Mouse (Mus musculus) c-Kit-negative CD71-positive TER-119-positive erythroid progenitor cells, embryonic 14.5 days (primary cell): ENCODE measurements around the gene Tc2n.
"Not testable (repeated sequence)": the region's sequence is repeated elsewhere in the genome, so short reads cannot be mapped to it uniquely, and the experiment has no call there.

Experiments
- DNase-seq: peaks from one replicate; pipeline ENCODE4 v3.0.0-alpha.2; 2013; ENCODE audit warnings: low read depth, low spot score

Gene Tc2n

DNA sequence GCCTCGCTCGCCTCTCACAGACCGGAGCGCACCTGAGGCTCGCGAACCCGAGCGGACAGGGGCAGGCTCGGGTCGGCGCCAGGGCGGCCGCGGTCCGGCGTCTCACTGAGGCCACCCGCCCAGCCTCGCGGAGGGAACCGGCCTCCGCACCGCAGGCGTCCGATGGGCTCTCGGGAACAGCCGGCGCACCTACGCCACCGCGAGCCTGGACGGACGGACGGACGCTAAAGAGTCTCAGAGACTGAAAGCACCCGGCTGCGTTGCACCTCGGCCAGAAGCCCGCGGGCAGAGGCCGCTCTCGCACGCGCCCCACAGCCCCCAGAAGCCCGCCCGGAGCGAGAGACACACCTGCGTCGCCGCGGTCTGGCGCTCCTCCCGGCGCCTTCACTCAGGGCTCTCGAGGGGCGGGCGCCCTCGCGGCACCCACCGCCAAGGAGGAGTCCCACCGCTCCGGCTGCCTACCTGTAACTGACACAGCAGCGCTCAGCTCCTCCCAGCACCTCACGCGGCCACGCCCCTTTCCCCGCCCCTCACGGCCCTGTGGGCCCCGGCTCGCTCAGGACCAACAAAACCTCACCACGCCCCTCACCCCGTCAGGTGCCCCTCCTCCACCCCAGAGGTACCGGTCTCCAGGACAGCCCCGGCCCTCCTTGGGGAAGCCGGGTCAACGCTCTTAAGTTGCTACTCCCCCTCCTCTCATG is at the start of gene Tc2n:
Gene Tc2n, minus strand, starts transcription at position 470 of the 701 bp plus-strand sequence.
- peak; percentile 8 for DNase-seq

DNA sequence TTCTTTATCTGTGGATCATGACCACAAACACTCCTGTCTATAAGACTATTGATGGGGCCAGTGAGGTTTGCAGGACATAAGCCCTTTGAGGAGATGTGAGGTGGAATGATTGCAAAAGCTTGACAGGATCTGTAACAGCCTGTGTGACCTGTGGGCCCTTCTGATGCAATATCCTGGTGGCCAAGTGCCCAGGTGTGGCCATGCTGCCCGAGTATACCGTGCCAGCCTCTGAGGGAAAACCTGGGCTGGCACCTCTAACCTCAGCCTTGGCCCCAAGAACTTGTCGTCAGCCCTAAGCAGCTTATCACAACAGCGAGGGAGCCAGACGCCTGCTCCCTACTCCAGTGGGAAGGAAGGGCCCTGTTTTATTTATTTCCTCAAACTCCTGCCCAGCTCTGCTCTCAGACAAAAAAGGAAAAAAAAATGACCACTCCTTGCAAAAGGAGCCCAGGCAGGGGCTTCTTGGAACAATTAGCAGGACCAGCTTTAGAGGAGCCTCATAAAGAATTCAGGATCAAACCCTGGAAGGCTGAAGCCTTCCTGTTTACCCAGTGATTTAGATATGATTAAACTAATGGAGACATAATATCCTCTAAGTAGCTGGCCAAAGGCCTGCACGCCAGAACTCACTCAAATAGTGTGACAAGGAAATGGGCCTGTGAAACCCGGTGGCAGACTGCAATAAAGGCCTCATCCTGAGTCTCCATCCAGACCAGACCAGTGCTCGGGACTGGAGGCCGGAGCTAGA is 49.2 kb upstream of the Tc2n start:
- no peak for DNase-seq

DNA sequence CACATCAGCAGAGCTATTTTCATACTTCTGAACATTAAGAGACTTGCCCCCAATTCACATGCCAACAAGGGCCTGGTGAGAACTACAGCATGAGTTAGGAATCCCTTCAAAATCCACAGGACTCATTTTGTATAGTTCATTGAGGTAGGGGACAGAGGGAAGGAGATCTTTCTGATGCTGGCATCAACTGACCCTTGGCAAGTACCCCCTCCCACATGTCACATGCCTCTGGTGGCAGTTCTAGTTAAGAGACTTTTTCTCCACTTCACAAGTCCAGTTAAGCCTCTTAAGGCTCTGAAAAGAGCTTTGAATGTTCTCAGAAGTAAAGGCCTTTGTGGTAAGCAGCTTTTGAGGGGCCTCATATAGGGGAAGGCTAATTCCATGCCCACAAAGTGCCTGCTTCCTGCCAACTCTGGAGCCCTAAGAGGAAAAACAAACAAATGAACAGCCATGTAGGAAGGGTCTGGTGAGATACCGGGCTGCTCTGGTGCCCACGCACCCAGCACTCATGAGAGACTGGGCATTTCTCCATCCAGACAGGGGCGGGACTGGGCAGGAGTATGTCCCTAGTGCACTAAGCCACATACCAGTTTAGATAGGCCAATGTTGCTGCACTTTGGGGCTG is 48.0 kb upstream of the Tc2n start:
- DNase-seq, result no peak

DNA sequence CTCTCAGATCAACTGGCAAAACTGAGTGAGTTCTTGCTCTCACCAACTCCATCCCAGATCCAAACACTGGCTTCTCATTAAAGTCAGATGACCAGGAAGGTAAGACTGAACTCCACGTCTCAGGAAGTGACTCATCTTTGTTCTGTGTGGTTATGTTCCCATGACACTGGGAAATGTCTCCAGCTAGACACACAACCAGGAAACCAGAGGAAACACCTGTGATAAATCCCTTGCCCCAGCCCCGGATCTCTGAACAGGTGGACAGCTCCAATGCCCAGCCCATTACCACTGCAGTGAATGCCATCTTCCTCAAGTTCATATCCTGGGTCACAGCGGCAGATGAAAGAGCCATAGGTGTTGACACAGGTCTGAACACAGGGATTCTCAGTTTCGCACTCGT is 46.5 kb upstream of the Tc2n start:
- DNase-seq, result no peak

DNA sequence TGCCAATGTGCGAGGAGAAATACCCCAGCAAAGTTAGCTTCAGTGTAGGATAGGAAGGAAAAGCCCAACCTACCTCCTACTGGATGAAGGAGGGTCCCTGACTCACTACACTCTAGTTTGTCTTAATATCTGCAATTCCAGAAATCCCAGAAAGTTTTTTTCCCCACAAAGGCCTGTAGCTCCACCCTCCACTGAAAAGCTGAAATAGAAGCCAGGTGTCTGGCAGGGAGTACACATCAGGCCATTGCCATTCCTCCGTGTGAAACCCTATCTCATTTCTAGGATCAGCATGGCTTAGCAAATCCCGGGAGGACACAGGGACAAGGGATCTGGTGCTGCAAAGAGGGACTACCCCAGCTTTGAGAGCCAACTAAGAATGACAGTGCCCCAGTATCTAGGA is 44.7 kb upstream of the Tc2n start:
- no peak for DNase-seq

DNA sequence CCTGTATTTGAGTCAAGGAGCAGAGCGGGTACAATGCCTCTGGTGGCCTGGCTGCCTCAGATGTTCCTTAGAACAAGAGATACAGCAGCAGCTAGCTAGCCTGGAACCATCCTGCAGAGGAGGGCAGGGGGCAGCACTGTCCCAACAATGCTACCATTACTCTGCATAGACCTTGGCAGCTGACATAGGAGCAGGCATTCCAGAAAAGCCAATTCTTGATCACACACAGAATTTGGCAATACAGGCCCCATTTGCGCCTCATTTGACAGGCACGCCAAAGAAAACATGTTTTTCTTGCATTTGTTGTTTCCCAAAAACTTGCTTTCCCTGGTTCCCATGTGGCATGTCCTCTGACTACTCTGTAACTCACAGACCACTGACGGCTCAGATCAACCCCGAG is 43.7 kb upstream of the Tc2n start:
- no peak for DNase-seq

DNA sequence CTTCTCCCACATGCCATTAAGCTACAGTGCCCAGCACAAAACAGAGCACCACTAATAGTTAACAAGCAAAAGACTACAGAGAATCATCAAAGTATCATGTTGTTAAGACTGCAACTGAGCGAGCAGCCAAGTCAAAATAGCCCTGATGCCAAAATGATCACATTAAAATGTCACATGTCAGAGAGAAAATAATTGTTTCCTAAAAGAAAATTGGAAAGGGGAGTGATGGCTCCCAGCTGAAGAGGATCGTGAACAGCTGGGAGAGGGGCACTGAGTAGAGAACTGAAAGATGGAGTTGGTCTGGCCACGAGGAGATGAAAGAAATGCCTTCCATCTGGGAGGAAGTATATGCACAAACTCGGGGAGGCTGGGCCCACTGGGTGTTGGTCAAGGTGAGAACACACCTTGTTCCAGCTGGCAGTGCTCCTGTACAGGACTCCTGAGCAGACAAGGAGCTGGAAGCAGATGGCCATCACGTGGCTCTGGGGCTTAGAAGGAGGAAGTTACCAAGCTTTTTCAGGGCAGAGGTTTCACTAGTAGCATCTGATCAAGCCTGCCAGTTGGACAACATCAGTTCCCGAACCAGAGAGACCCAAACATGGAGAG is 41.2 kb upstream of the Tc2n start:
- DNase-seq, result no peak

DNA sequence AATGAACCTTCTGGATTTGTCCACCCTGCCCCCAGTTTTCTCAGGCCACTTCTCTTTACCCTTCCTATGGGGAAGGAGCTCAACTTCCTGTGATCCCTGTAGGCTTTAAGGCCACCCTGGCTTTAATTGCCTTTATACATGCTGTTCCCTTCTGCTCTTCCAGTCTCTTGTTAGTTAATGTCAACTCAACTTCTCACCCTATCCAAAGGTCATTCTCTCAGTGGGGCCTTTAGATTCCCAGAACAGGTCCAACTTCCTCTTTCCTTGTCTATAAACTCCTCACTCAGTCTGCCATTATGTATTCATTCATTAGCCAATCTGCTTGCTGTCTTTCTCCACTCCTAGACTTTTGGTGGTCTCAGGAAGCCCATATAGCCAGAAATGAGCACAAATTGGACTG is 40.4 kb upstream of the Tc2n start:
- DNase-seq, result no peak

DNA sequence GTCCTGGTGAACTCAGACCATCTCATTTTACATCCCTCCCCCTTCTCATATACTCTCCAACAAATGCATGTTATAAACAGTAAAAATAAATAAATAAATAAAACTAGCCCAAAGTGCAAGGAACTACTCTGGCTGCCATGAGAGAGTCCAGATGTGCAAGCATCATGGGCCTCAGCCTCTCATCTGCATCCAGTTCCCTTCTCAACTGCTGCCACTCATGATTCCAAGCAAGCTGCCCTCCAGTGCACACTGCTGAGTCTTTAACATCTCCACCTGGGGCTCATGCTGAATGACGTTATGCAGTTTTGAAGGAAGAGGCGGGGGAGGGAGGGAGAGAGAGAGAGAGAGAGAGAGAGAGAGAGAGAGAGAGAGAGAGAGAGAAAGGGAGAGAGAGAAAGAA is 24.1 kb upstream of the Tc2n start:
- DNase-seq, result no peak

DNA sequence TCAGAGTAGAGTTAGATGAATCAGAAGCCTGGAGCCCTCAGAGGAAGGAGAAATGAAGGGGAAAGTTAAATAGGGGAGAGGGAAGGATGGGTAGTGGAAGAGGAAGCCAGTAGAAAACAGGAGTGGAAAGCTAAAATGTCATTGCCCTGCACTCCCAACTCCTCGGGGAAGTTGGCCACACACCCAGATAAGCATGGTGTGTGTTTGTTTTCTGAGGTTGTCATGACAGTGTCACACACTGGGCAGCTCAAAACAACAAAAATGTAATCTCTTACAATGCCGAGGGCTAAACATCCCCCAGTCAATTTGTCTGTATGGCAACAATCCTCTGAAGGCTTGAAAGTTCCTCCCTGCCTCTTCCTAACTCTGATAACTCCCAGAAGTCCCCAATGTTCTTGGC is 22.2 kb upstream of the Tc2n start:
- no peak for DNase-seq

DNA sequence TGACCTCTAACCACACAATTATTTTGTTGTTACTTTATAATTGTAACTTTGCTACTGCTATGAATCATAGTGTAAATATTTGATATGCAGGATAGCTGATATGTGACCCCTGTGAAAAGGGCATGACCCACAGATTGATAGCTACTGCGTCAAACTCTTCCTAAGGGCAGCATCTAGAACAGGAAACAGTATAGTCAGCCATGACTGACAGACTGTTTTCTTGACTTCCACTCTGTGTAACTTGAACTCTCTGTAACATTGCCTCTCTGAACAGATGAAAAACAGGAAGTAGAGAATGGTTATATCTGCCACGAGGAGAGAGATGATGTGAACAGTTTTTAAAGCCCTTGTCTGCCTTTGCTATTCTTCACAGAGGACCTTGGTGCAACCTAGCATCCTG is 21.7 kb upstream of the Tc2n start:
- no peak for DNase-seq

DNA sequence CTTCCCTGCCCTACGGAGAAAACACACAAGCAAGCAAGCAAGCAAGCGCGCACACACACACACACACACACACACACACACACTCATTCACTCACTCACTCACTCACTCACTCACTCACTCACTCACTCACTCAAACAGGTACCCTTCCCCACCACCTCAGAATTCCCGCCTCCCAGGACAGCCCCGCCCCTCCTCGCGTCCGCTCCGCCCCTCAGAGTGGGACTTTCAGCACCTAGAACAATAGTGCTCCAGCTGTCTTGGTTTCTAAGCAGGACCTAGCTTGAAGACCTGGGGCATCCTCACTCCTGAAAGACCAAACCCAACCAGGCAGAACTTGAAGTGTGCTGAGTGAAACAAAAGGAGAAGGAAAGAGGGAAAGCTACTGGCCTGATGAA is 430 bp upstream of the Tc2n start:
- DNase-seq, result no peak

DNA sequence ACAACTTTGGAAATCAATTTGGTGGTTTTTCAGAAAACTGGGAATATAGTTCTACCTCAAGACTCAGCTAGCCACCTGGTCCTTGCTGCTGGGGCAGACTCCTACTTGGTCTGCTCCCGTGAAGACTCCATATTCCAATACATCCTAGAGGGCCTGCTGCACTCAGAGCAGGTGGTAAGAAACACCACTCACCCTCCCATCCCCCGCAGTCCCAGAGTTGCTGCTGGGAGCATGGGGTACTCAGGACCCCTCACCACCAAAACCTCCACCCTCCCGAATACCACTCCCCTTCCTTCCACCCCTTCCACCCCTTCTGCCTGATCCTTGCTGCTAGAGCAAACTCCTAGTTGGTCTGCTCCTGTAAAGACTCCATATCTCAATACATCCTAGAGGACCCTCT is 19.1 kb downstream of the Tc2n start:
- no peak for DNase-seq

DNA sequence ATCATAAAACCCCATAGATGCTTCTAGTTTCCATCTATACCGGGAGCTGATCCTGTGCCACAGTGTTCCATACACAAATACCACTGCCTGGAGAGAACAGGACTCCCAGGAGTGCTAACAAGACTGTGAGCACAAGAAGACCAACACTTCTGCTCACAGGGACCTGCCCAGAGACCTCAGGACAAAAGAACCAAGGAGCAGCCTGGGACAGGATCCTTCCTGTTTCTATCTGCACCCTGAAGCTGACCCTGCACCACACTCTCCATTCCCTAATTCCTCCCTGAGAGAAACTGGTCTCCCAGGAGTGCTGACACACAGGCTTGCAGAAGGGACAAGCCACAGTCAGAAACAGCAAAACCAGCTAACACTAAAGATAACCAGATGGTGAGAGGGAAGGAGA is 21.8 kb downstream of the Tc2n start:
- DNase-seq, result no peak

DNA sequence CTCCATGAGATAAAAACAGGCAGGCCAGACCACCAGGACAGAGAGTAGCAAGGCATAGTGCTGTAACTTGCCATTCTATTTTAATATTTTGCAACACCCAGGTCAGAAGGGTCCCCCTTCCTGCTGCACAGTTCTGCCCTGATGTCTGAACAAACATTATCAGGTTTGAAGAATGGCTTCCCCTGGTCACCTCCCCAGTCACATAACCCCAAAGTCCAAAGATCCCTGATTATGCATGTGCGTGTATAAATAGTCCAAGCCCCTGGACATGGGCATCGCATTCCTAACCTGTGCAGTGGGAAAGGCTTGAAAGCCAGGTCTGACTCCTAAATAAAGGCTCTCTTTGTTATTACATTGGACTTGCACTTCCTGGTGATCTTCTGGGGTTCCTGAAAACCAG is 37.8 kb downstream of the Tc2n start:
- DNase-seq, result no peak

DNA sequence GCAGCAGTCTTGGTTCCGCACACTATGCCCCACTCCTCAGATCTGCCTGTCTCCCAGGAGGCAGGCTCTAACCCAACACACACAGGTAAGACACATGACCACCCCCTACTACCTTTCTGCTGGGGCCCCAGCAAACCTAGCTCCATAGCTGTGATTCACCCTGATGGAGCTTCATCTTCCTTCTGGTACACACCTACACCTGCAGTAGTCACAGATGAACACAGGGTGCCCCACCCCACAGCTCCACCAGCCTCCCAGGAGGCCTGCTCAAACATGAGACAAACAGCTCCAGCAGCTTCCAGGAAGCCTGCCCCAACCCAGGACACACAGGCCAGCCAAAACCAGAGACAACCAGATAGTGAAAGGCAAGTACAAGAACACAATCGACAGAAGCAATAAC is 50.8 kb downstream of the Tc2n start:
- no peak for DNase-seq

DNA sequence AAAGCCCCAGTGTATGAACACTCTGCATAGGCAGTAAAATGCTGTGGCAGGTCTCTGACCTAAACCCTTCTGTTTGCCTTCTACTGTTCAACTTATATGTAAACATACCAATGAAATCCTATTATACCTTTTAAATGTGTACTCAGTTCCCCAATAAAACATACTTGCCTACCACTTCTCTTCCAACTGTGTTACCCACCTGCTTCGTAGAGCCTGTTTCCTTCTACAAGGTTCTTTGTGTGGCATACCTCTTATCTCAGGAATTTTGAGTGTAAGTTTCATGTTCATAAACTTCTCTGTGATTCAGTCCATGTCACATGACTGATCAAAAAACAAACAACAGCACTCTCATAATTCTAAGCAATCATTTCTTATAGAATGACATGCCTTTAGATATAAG is 85.2 kb downstream of the Tc2n start:
- no peak for DNase-seq

DNA sequence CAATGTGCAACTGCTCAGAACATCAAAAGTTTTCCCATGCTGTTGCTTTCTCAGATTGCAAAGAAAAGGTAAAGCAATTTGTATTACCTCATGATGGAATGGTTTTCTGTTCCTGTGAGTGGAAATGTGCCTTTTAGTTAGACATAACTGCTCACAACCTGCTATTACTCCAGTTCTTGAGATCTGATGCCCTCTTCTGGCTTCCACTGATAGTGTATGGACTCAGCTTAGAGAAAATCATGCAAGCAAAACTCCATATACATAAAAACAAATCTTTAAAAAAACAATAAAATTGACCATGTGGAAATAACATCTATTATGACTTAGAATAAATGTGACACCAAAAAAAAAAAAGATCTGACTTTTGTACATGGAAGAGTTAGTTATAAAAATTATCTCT is 111.7 kb downstream of the Tc2n start:
- DNase-seq, result not testable (repeated sequence)
